Mouse (Mus musculus) right cerebral cortex, postnatal 25 days (tissue): ENCODE results near the gene 4921511C20Rik.

Experiments used
- DNase-seq: peaks from one replicate; pipeline ENCODE4 v3.0.0; 2022

The 4921511C20Rik gene

DNA sequence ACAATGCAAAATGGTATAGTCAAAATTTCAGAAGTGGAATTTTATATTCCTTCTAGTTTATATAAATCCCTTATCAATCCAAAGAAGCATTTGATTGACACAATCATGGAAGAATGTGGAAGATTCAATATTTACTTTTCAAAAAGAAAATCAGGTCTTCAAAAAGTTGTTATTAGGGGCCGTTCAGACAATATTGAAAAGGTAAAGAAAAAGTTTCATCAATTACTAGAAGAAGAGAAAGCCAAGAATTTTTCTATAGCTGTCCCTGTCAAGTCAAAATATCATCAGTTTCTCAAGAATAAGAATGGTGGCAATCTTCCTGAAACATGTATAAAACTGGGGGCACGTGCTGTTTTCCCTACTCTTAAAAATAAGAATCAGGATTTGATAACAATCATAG is at the start of gene 4921511C20Rik:
TSS of gene 4921511C20Rik (plus strand) at position 301 of the 400 bp plus-strand sequence.
- no peak for DNase-seq
